In the genomic region with DNA sequence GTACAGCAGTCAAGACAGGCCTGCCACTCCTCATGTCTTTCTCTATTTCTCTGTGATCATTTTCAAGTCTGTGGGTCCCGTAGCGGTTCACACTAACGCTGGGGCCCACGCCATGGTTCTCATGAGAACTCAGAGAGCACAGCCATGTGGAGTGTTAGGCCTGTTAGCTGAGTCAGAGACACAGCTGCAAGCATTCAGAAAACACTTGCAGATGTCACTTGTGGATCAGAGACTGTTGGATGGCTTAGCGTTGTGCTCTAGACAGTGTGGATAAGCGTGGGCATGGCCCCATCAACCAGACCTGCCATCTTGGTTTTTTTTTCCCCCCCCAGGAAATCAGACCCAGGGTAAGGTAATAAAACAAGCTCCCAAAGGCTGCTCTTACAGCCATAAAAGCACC, we compare ENCODE assay signal across 13 mouse cellular contexts.
DNase-seq lines count a peak whose midpoint lies in the region; ATAC-seq and TF ChIP-seq lines count a peak whose summit lies in the region.
"Had no signal": no experiment of that assay in that cellular context is flagged by ENCODE, and none has a peak within 500 bp of the region (broad histone marks: within the 10 kb centered on the region; RNA-seq: fewer than 3 reads in every experiment).

No protein-coding gene starts in this region.

- H3K9me3 ChIP-seq in heart, embryonic 12.5 days (replicated peaks): 0 out of 2 replicates have a peak, but pooled peaks cover 4% of the 10 kb centered on the region
- H3K9me3 ChIP-seq in limb, embryonic 12.5 days: no peaks in the 10 kb centered on the region
- no peaks in the 10 kb centered on the region for H3K9me3 ChIP-seq in hindbrain, embryonic 10.5 days
- H3K9me3 ChIP-seq: forebrain, embryonic 12.5 days; liver, embryonic 15.5 days; midbrain, embryonic 15.5 days had no signal

- H3K27me3 ChIP-seq in heart, adult 2 months (ENCODE audit: control insufficient read depth, insufficient read depth, low read length): no peaks in the 10 kb centered on the region
- H3K27me3 ChIP-seq in heart, embryonic 12.5 days (replicated peaks): no peaks in the 10 kb centered on the region
- H3K27me3 ChIP-seq in limb, embryonic 12.5 days: no peaks in the 10 kb centered on the region
- H3K27me3 ChIP-seq in hindbrain, embryonic 10.5 days (ENCODE audit: insufficient read depth, poor library complexity, severe bottlenecking): no peaks in the 10 kb centered on the region
- H3K27me3 ChIP-seq: forebrain, embryonic 12.5 days; liver, embryonic 15.5 days; midbrain, embryonic 15.5 days had no signal

- H3K4me3 ChIP-seq in heart, adult 2 months: no peak overlapping the region
- no peak overlapping the region for H3K4me3 ChIP-seq in heart, embryonic 12.5 days
- H3K4me3 ChIP-seq in limb, embryonic 12.5 days (replicated peaks): no peak overlapping the region
- H3K4me3 ChIP-seq in hindbrain, embryonic 10.5 days: no peak overlapping the region
- H3K4me3 ChIP-seq: forebrain, embryonic 12.5 days; liver, embryonic 15.5 days; midbrain, embryonic 15.5 days had no signal

- no peak for TF ChIP-seq EP300 in heart, adult 2 months (IDR thresholded peaks at IDR 0.05; ENCODE audit: insufficient read depth, low read depth, low read length)

- H3K36me3 ChIP-seq in heart, adult 2 months (ENCODE audit: control insufficient read depth, insufficient read depth, low read length): peaks cover 3% of the 10 kb centered on the region
- H3K36me3 ChIP-seq in heart, embryonic 12.5 days: peaks cover 16% of the 10 kb centered on the region; the same call in 1 of the 2 replicates
- H3K36me3 ChIP-seq in limb, embryonic 12.5 days: no peaks in the 10 kb centered on the region
- H3K36me3 ChIP-seq in hindbrain, embryonic 10.5 days: no peaks in the 10 kb centered on the region
- H3K36me3 ChIP-seq: forebrain, embryonic 12.5 days; liver, embryonic 15.5 days; midbrain, embryonic 15.5 days had no signal

- no peak overlapping the region for H3K9ac ChIP-seq in heart, adult 2 months (ENCODE audit: low read depth, low read length)
- no peak overlapping the region for H3K9ac ChIP-seq in heart, embryonic 12.5 days
- no peak overlapping the region for H3K9ac ChIP-seq in limb, embryonic 12.5 days (replicated peaks)
- H3K9ac ChIP-seq: forebrain, embryonic 12.5 days; liver, embryonic 15.5 days; midbrain, embryonic 15.5 days had no signal

- H3K4me2 ChIP-seq in heart, embryonic 12.5 days: no peak overlapping the region
- no peak overlapping the region for H3K4me2 ChIP-seq in limb, embryonic 12.5 days
- H3K4me2 ChIP-seq: forebrain, embryonic 12.5 days; liver, embryonic 15.5 days; midbrain, embryonic 15.5 days had no signal

- no peak for TF ChIP-seq POLR2A in heart, adult 2 months (IDR thresholded peaks at IDR 0.05; ENCODE audit: insufficient read depth, low read depth, low read length)

- peak overlapping the region; percentile 42 for H3K27ac ChIP-seq in heart, adult 2 months
- no peak overlapping the region for H3K27ac ChIP-seq in heart, embryonic 12.5 days (ENCODE audit: poor library complexity, severe bottlenecking)
- 0 out of 2 replicates have a peak overlapping the region, but pooled peaks have one; percentile 23 for H3K27ac ChIP-seq in limb, embryonic 12.5 days
- H3K27ac ChIP-seq in hindbrain, embryonic 10.5 days: no peak overlapping the region
- H3K27ac ChIP-seq: forebrain, embryonic 12.5 days; liver, embryonic 15.5 days; midbrain, embryonic 15.5 days had no signal

- intact Hi-C loops in heart, adult 2 months (cut with DNase I): loop anchor here (10.0 kb wide), 1 partner anchor 387 kb away; no protein-coding TSS in a partner anchor

- peaks cover 4% of the 10 kb centered on the region for H3K4me1 ChIP-seq in heart, adult 2 months (ENCODE audit: control insufficient read depth, insufficient read depth, low read length)
- peaks cover 28% of the 10 kb centered on the region for H3K4me1 ChIP-seq in heart, embryonic 12.5 days (replicated peaks)
- H3K4me1 ChIP-seq in limb, embryonic 12.5 days (replicated peaks): peaks cover 14% of the 10 kb centered on the region; the same call in 1 of the 2 replicates
- no peaks in the 10 kb centered on the region for H3K4me1 ChIP-seq in hindbrain, embryonic 10.5 days (replicated peaks)
- H3K4me1 ChIP-seq: forebrain, embryonic 12.5 days; liver, embryonic 15.5 days; midbrain, embryonic 15.5 days had no signal

- whole genome bisulfite sequencing in heart, adult 2 months: 74% methylated on average over 6 of the region's 6 CpGs
- WGBS in heart, embryonic 12.5 days: 79% methylated on average over 6 of the region's 6 CpGs
- 63% methylated on average over 6 of the region's 6 CpGs for WGBS in limb, embryonic 12.5 days
- 96% methylated on average over 6 of the region's 6 CpGs for WGBS in hindbrain, embryonic 10.5 days

- no peak for ATAC-seq in heart, embryonic 12.5 days (ENCODE audit: insufficient number of reproducible peaks, low FRiP score)
- peak; percentile 53; the same call in 1 of the 2 replicates for ATAC-seq in limb, embryonic 12.5 days (ENCODE audit: insufficient number of reproducible peaks, insufficient read depth, low FRiP score, low TSS enrichment, low read depth)
- ATAC-seq: midbrain, embryonic 15.5 days had no signal

- peak; percentile 42 to 46 for DNase-seq in heart, adult 2 months
- peak; percentile 10 to 40 for DNase-seq in urinary bladder, postnatal 36 days (ENCODE audit: low spot score in 2 of 2)
- no peak for DNase-seq in urinary bladder, adult 2 months (ENCODE audit: low spot score)
- DNase-seq in testis, postnatal 14 days (ENCODE audit: low spot score): no peak
- no peak for DNase-seq in B cell, adult 2 months
- DNase-seq in hindbrain, embryonic 10.5 days (ENCODE audit: low spot score): no peak
- DNase-seq: adrenal gland, adult 8-10 months; right cerebral cortex, postnatal 25 days had no signal

- no peak for TF ChIP-seq CTCF in heart, adult 2 months (IDR thresholded peaks at IDR 0.05)

- H3K79me2 ChIP-seq in heart, adult 2 months (replicated peaks; ENCODE audit: control insufficient read depth, insufficient read depth, low read length): 0 out of 2 replicates have a peak, but pooled peaks cover 2% of the 10 kb centered on the region

Comparison
In these comparisons a context has a peak if more than half of its experiments do, and no peak if none do; other contexts are left out.
1. DNase-seq: peak in heart, adult 2 months (2 of 2) and urinary bladder, postnatal 36 days (2 of 2); none in urinary bladder, adult 2 months (single experiment), testis, postnatal 14 days (single experiment), B cell, adult 2 months (0 of 2) and hindbrain, embryonic 10.5 days (single experiment).
2. H3K27ac ChIP-seq: peak in heart, adult 2 months (single experiment) and limb, embryonic 12.5 days (single experiment); none in heart, embryonic 12.5 days (single experiment) and hindbrain, embryonic 10.5 days (single experiment).